Mouse (Mus musculus): Measurements from ENCODE around the gene Cenpj. TPM values are rescaled to one million over a fixed set of nuclear protein-coding genes. Genes with fewer than 3 reads are reported as not detected.

Gene Cenpj
- polyA plus RNA-seq (2012; rRNA removed): 1.4 and 2.9 TPM in 2 replicates

DNA sequence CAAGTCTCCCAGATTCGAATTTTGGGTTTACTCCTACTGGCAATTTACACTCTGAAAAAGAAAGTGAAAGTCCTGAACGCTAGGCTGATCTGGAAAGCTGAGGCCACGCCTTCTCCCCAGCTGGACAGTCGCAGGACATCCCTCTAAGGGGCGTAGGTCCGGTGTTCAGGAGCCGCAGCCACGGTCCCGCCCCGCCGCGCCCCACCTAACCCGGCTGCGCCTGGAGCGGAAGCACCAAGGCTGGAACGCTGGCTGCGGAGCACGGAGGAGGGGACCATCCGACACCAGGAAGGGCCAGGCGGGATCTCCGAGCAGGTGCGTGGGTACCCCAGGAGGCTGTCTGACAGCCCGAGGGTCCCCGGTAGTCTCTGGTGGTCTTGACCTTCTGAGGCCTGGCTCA is at the start of gene Cenpj, which contains the start of gene Parp4:
Cenpj (minus strand) TSS at position 10 of the 400 bp plus-strand sequence.
Parp4 (plus strand) TSS at position 204 of the 400 bp plus-strand sequence.
- TF ChIP-seq CTCF (IDR thresholded peaks at IDR 0.05; ENCODE audit: extremely low read depth, insufficient read depth, insufficient read length, insufficient replicate concordance): no peak
- TF ChIP-seq POLR2A (IDR thresholded peaks at IDR 0.05; ENCODE audit: low read depth, low read length): no peak
- H3K36me3 ChIP-seq (ENCODE audit: control insufficient read depth, insufficient read depth, low read length): 0 out of 2 replicates have a peak, but pooled peaks cover 2% of the 10 kb centered on the region
- peaks cover 2% of the 10 kb centered on the region; the same call in 1 of the 2 replicates for H3K4me1 ChIP-seq (ENCODE audit: control insufficient read depth, insufficient read depth, insufficient read length)
- WGBS: under 1% methylated on average over 24 of the region's 24 CpGs
- peak within 1 kb of the TSS; percentile 93 for H3K27ac ChIP-seq (ENCODE audit: insufficient read depth, low read length)
- H3K4me3 ChIP-seq (ENCODE audit: extremely low read depth, insufficient read depth, insufficient read length): peak within 1 kb of the TSS; percentile 95
- no peaks in the 10 kb centered on the region; the same call in 1 of the 2 replicates for H3K27me3 ChIP-seq (ENCODE audit: control insufficient read depth, insufficient read depth, low read length)
- peak; percentile 53 to 80 for DNase-seq (ENCODE audit: low read depth in 1 of 2, low spot score in 2 of 2)

DNA sequence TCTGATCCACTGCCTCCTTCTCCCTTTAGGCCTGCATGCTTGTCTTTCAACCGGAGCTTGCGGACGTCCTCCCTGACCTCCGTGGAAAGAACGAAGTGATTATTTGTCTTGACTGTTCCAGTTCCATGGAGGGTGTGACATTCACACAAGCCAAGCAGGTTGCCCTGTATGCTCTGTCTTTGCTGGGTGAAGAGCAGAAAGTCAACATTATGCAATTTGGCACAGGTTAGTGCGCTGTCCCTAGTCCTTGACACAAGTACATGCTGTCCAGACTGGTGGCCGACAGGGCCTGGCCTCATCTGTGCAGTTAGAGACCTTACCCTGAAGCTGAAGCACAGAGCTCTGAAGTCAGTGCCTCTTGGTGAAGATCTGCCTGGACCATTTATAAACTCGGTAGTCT is 45.2 kb upstream of the Cenpj start:
- TF ChIP-seq POLR2A (IDR thresholded peaks at IDR 0.05; ENCODE audit: low read depth, low read length) (no peak), CTCF (IDR thresholded peaks at IDR 0.05; ENCODE audit: extremely low read depth, insufficient read depth, insufficient read length, insufficient replicate concordance) (no peak)
- WGBS: 94% methylated on average over 8 of the region's 8 CpGs
- DNase-seq (ENCODE audit: low read depth in 1 of 2, low spot score in 2 of 2): no peak
- Histone ChIP-seq H3K4me1 (ENCODE audit: control insufficient read depth, insufficient read depth, insufficient read length) (no peaks in the 10 kb centered on the region), H3K36me3 (ENCODE audit: control insufficient read depth, insufficient read depth, low read length) (peaks cover 47% of the 10 kb centered on the region), H3K27ac (ENCODE audit: insufficient read depth, low read length) (no peak overlapping the region), H3K4me3 (ENCODE audit: extremely low read depth, insufficient read depth, insufficient read length) (no peak overlapping the region), H3K27me3 (ENCODE audit: control insufficient read depth, insufficient read depth, low read length) (no peaks in the 10 kb centered on the region)

DNA sequence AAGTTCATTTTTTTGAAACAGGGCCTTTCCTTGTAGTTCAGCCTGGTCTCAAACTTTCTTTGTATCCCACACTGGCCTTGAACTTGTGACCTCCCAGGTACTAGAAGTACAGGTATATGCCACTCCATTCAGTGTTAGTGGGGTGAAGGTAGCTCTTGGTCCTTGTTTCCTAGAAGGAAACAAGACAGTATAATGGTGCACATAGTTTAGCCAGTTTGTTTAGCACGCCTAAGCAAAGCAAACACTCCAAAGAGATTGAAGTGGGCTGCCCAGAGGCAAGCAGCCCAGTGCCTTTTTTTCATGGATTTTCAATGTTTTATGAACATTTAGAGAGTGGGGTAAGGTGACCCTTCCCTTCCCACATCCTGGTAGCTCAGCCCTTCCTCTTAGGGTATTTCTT is 42.2 kb upstream of the Cenpj start:
- H3K4me3 ChIP-seq (ENCODE audit: extremely low read depth, insufficient read depth, insufficient read length): no peak overlapping the region
- H3K36me3 ChIP-seq (ENCODE audit: control insufficient read depth, insufficient read depth, low read length): peaks cover 56% of the 10 kb centered on the region
- TF ChIP-seq POLR2A (IDR thresholded peaks at IDR 0.05; ENCODE audit: low read depth, low read length): no peak
- TF ChIP-seq CTCF (IDR thresholded peaks at IDR 0.05; ENCODE audit: extremely low read depth, insufficient read depth, insufficient read length, insufficient replicate concordance): no peak
- H3K27me3 ChIP-seq (ENCODE audit: control insufficient read depth, insufficient read depth, low read length): no peaks in the 10 kb centered on the region
- no peaks in the 10 kb centered on the region for H3K4me1 ChIP-seq (ENCODE audit: control insufficient read depth, insufficient read depth, insufficient read length)
- WGBS: 95% methylated on average over 1 of the region's 1 CpGs
- no peak for DNase-seq (ENCODE audit: low read depth in 1 of 2, low spot score in 2 of 2)
- H3K27ac ChIP-seq (ENCODE audit: insufficient read depth, low read length): no peak overlapping the region

DNA sequence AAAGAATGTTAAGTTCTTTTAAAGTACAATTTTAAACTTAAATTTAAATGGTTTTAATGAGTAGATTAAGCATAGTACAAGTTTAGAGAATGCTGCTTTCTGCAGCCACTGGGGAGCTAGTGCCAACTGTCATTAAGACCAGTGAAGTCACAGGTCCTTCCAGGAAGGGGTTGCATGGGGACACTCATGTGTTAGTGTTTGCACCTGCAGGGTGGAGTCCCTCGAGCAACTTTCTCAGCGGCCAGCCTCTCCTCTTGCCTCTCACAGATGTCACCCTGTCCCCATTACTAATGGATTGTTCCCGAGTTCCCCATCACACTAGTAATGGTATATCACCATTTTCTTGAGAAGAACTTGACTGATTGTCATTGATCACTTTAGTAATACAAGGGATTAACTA is 38.0 kb upstream of the Cenpj start:
- H3K4me3 ChIP-seq (ENCODE audit: extremely low read depth, insufficient read depth, insufficient read length): no peak overlapping the region
- H3K4me1 ChIP-seq (ENCODE audit: control insufficient read depth, insufficient read depth, insufficient read length): no peaks in the 10 kb centered on the region
- peaks cover 54% of the 10 kb centered on the region for H3K36me3 ChIP-seq (ENCODE audit: control insufficient read depth, insufficient read depth, low read length)
- no peak overlapping the region for H3K27ac ChIP-seq (ENCODE audit: insufficient read depth, low read length)
- DNase-seq (ENCODE audit: low read depth in 1 of 2, low spot score in 2 of 2): no peak
- H3K27me3 ChIP-seq (ENCODE audit: control insufficient read depth, insufficient read depth, low read length): no peaks in the 10 kb centered on the region
- TF ChIP-seq CTCF (IDR thresholded peaks at IDR 0.05; ENCODE audit: extremely low read depth, insufficient read depth, insufficient read length, insufficient replicate concordance) (no peak), POLR2A (IDR thresholded peaks at IDR 0.05; ENCODE audit: low read depth, low read length) (no peak)
- 92% methylated on average over 3 of the region's 3 CpGs for WGBS

- H3K27ac ChIP-seq (ENCODE audit: insufficient read depth, low read length): no peak overlapping the region
- H3K27me3 ChIP-seq (ENCODE audit: control insufficient read depth, insufficient read depth, low read length): no peaks in the 10 kb centered on the region
- WGBS: 94% methylated on average over 4 of the region's 4 CpGs
- no peak overlapping the region for H3K4me3 ChIP-seq (ENCODE audit: extremely low read depth, insufficient read depth, insufficient read length)
- no peak for DNase-seq (ENCODE audit: low read depth in 1 of 2, low spot score in 2 of 2)
- H3K4me1 ChIP-seq (ENCODE audit: control insufficient read depth, insufficient read depth, insufficient read length): no peaks in the 10 kb centered on the region
- H3K36me3 ChIP-seq (ENCODE audit: control insufficient read depth, insufficient read depth, low read length): peaks cover 27% of the 10 kb centered on the region
- TF ChIP-seq POLR2A (IDR thresholded peaks at IDR 0.05; ENCODE audit: low read depth, low read length) (no peak), CTCF (IDR thresholded peaks at IDR 0.05; ENCODE audit: extremely low read depth, insufficient read depth, insufficient read length, insufficient replicate concordance) (no peak)
Observed at GRCm38 (mm10) chr14:56605136-56605535, 29.9 kb upstream of the Cenpj start.

DNA sequence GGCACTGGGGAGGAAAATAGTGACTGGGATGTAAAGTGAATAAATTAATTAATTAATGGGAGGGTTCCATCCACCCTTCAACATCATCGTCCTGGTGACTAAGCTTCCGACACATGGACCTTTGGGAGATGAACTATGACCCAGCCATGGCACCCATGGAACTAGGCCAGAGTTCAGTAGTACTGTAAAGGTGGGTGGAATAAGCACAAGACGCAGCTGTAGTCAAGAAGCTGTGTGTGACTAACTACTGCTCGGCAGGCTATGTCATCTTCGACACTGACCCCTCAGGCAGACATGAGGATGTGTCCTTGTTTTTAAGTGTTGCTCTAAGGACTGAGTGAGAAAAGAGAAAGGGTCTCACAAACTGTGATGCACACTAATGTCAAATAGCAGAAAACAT is 29.2 kb upstream of the Cenpj start:
- Histone ChIP-seq H3K4me1 (ENCODE audit: control insufficient read depth, insufficient read depth, insufficient read length) (no peaks in the 10 kb centered on the region), H3K4me3 (ENCODE audit: extremely low read depth, insufficient read depth, insufficient read length) (no peak overlapping the region), H3K36me3 (ENCODE audit: control insufficient read depth, insufficient read depth, low read length) (peaks cover 24% of the 10 kb centered on the region), H3K27ac (ENCODE audit: insufficient read depth, low read length) (no peak overlapping the region), H3K27me3 (ENCODE audit: control insufficient read depth, insufficient read depth, low read length) (no peaks in the 10 kb centered on the region)
- TF ChIP-seq CTCF (IDR thresholded peaks at IDR 0.05; ENCODE audit: extremely low read depth, insufficient read depth, insufficient read length, insufficient replicate concordance) (no peak), POLR2A (IDR thresholded peaks at IDR 0.05; ENCODE audit: low read depth, low read length) (no peak)
- no peak for DNase-seq (ENCODE audit: low read depth in 1 of 2, low spot score in 2 of 2)
- 96% methylated on average over 5 of the region's 5 CpGs for WGBS

DNA sequence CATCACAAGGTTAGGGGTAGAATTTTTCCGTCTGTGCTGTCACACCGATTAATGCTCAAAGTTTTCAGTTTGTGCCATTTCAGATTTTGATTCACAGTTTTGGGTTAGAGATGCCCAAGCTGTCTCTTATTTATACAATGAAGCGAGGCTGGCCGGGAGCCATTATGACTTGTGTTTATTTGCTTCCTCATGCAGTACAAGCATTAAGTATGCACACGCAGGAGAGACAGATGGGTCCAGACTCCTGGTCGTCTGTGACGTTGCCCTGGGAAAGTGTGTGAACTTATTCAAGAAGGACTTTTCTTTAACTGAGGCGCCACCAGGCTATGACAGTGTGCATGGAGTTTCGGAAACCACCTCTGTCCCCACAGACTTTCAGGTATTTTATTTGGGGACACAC is 26.8 kb upstream of the Cenpj start:
- WGBS: 96% methylated on average over 9 of the region's 9 CpGs
- H3K27ac ChIP-seq (ENCODE audit: insufficient read depth, low read length): no peak overlapping the region
- no peaks in the 10 kb centered on the region for H3K27me3 ChIP-seq (ENCODE audit: control insufficient read depth, insufficient read depth, low read length)
- H3K4me1 ChIP-seq (ENCODE audit: control insufficient read depth, insufficient read depth, insufficient read length): no peaks in the 10 kb centered on the region
- TF ChIP-seq POLR2A (IDR thresholded peaks at IDR 0.05; ENCODE audit: low read depth, low read length) (no peak), CTCF (IDR thresholded peaks at IDR 0.05; ENCODE audit: extremely low read depth, insufficient read depth, insufficient read length, insufficient replicate concordance) (no peak)
- no peak for DNase-seq (ENCODE audit: low read depth in 1 of 2, low spot score in 2 of 2)
- no peak overlapping the region for H3K4me3 ChIP-seq (ENCODE audit: extremely low read depth, insufficient read depth, insufficient read length)
- peaks cover 16% of the 10 kb centered on the region for H3K36me3 ChIP-seq (ENCODE audit: control insufficient read depth, insufficient read depth, low read length)

All from spleen, adult 2 months (tissue).